Mouse (Mus musculus) layer of hippocampus, adult 9-10 months (tissue): ENCODE measurements at regions not wholly inside any gene's neighbourhood (a gene's known extent, or its start where the extent isn't known, plus 50 kb on each side); places are given as distances from the start of the nearest gene placed in this dataset.
A peak's percentile ranks its signal among the peaks of the same experiment; 100 is the strongest.
"Not testable (repeated sequence)": the region's sequence is repeated elsewhere in the genome, so short reads cannot be mapped to it uniquely, and the experiment has no call there.

Experiments used
- DNase-seq: peaks from one replicate; pipeline ENCODE4 v3.0.0; 2022; ENCODE audit warnings: low spot score

DNA sequence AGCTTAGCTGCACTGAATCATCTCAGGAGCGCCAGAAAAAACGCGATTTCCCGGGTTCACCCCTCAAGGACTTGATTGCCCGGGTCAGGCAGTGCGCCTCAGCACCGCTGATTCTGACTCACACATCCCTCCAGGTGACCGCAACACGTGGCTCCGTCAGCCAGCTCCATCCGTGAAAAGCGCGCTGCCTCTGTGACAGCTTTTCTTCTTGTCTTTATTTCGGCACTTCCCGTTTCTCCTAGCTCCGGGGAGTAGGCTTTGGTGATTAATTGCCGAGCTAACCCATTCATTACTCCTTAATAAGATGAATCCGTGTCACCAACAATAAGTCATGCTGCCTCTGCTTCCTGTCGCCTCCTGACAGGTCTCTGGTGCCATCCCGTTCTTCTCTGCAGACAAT is 108.6 kb downstream of the Katnal1 start:
- no peak for DNase-seq

DNA sequence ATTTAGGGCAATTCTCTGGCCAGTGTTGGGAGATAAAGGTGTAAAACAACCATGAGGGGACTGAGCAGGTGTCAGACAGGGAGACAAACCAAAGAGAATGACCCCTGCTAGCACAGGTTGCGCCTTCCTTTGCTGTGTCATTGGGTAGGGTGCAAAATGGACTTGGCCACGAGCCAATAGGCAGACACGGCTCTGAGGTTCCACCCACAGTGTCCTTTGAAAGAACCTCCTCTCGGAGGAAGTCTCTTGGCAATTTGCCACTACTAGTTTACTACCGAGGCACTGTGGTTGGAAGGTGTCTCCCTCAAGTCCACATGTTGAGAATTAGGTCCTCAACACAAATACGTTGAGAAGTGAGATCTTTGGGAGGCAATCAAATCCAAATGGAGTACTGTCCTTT is 109.7 kb downstream of the Katnal1 start:
- no peak for DNase-seq

DNA sequence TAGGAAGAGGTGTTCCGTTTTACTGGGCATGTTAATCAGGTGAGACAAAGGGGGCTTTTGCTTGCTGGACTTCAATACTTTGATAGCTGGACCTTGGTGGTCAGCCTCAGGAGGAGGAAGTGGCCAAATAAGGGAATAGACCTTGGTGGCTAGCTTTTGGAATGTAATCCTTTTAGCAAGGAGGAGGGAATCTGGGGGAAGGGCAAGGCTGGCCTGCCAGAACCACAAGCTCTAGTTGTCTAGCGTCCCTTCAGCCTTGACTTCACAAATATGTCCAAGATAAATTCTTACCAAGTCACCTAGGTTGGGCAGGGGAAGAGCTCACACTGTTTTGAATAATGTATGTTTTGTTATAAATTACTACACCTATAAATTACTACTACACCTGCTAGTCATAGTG is 110.4 kb downstream of the Katnal1 start:
- DNase-seq = no peak

DNA sequence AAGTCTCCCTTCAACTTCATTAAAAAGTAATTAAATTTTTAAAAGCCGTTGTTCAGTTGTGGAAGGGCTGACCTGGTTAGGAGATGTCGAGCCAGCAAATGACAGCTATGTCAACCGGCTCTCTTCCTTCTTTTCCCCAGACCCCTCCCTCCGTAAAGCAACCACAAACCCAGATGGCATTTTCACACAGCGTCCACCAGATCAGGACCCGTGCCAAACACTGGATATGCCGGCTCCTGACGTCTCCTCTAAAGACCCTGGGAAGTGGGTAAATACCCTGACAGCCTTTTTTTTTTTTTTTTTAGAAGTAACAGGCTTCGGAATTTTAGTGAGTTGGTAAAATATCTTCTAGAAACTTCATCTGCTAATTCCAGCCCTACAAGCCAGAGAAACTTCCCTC is 116.3 kb downstream of the Katnal1 start:
- no peak for DNase-seq

DNA sequence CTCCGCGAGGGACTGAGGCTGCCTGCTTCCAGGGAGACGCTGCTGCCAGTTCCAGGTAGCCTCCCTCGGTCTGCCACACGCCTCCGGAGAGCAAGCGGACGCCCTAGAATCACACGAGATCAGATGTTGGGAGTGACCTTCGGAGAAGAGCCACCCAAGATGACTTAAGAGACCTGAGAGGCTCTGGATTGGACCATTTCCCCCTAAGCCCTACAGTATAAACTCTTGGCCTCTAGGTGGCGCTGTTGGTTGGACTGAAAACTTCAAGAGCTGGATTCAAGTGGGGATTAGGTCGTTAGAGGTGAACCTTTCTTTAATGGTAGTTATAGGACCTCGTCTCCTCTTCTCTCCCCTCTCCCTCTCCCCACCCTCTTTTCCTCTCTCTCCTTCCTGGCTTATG is 117.1 kb downstream of the Katnal1 start:
- DNase-seq = peak; percentile 22

DNA sequence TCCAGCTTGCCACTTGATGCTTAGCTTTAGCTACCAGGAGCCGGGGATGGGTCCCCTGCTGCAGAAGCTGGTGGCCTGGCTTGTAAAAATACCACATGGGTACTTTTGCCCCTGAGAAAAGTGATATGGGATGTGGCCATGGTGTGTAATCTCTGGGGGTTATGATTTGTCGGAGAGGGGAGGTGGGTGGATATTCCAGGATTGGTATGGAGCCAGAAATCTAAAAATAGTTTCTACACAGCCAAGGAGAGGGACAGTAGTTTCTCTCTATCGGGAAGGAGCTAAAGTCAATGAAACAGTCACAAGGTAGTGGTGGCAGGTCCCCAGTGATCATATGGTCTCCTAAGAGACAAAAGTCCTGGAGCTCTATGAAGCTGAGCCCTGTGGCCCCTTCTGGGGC is 119.6 kb downstream of the Katnal1 start:
- DNase-seq = no peak

- no peak for DNase-seq
Observed at GRCm38 (mm10) chr5:148809055-148809454, 120.1 kb downstream of the Katnal1 start.

GRCm38 (mm10) chr5:148808426-148808825 is 120.7 kb downstream of the Katnal1 start:
- DNase-seq = peak; percentile 31

GRCm38 (mm10) chr5:148807612-148808011 is 121.5 kb downstream of the Katnal1 start:
- DNase-seq = no peak

DNA sequence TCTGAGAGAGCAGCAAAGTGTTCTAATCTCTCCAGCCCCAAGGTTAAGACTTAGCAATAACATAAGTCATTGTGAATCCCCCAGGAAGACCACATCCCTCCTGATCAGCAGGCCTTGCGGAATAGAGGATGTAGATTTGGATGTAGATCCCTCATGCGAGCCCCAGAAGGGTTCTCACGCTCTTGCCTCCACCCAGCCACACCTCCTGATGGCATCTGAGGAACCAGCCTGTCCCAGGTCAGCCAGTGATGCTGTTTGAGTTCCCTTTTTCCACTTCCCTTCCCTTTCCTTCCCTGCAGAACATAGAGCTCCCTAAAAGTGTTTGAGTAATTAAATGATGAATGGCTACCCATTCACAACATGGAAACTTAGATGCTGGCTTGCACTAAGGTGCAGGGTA is 124.1 kb downstream of the Katnal1 start:
- no peak for DNase-seq

DNA sequence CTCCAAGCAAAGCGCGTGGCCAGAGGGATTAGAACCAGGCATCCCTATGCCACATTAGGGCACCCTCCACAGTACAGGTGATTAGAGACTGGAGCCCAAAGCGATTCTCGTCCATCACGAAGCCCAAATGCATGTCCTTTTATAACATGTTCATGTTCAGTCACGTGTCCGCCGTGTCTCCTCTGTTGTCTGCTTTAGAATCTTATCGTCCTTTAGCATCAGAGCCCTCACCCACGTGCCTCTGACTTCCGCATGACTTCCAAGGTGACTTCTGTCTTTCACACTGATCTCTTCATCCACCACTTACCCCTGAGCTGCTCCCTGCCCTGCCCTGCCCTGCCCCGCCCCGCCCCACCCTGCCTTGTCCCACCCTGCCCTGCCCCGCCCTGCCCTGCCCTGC is 125.3 kb downstream of the Katnal1 start:
- no peak for DNase-seq

- DNase-seq = no peak
Observed at GRCm38 (mm10) chr5:148802720-148803119, 126.4 kb downstream of the Katnal1 start.

GRCm38 (mm10) chr5:148798541-148798940 is 130.6 kb downstream of the Katnal1 start:
- no peak for DNase-seq

- no peak for DNase-seq
Observed at GRCm38 (mm10) chr5:148796072-148796471, 133.0 kb downstream of the Katnal1 start.

DNA sequence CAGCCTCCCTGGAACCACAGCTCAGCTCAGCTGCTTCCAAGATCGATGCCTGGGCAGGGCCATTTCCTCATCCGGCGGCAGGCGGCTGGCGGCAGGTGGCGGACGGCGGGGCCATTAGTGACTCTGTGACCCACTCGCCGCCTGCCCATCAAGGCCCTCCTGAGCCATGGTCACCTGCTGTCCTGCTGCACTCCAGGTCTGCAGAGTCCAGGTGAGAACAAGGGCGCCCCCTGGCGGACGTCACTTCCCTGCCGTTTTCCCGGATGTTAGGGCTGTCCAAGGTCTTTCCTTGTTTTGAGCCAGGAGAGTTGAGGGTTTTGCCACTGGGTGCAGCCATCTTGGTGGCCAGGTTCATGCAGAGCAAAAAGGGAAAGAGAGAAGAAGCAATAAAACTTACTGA is 134.7 kb downstream of the Katnal1 start:
- DNase-seq = no peak

- DNase-seq = peak; percentile 89
Observed at GRCm38 (mm10) chr5:148792736-148793440, 136.2 kb downstream of the Katnal1 start.

GRCm38 (mm10) chr5:148791651-148792050 is 137.5 kb downstream of the Katnal1 start:
- DNase-seq = no peak

DNA sequence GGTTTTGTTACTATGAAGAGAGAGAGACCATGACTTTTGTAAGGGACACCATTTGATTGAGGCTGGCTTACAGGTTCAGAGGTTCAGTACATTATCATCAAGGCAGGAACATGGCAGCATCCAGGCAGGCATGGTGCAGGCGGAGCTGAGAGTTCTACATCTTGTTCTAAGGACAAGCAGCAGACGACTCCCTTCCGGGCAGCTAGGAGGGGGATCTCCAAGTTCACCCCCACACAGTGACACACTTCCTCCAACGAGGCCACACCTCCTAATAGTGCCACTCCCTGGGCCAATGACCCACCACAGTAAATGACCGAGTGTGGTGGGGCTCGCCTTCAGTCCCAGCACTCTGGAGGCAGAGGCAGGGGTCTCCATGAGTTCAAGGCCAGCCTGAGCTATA is 138.8 kb downstream of the Katnal1 start:
- DNase-seq = not testable (repeated sequence)

DNA sequence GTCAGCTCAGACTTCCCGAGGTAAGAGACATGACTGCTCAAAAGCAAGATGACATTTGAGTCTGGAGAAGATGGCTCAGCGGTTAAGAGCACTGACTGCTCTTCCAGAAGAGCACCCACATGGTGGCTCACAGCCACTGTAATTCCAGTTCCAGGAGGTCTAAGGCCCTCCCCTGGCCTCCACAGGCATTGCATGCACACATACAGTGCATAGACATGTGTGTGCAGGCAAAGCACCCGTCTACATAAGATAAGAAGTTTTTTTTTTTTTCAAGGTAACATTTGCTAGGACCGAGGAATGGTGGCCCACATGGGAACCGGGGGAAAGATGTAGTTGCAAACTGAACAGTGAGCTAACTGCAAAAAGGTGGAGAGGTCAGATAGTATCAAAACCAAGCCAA is 139.3 kb downstream of the Katnal1 start:
- no peak for DNase-seq

GRCm38 (mm10) chr5:148789147-148789566 is 140.0 kb downstream of the Katnal1 start:
- no peak for DNase-seq

DNA sequence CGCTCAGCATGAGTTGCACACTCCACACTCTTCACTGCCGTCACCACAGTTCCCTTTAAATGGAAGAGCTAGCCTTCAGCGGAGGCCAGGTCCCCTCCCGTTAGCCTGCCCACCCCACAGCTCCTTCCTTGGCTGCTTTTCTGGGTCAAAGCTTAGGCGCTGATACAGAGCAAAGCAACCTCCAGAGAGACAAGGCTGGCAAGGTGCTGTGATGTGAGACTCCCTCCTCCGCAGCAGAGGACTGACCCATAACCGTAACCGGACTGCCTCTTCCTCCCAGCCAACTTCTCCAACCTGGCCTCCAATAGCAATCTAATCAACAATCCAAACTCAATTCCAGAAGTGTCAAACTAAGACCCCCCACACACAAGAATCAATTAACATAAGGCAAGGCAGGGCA is 140.4 kb downstream of the Katnal1 start:
- no peak for DNase-seq

GRCm38 (mm10) chr5:148787270-148787669 is 141.8 kb downstream of the Katnal1 start:
- DNase-seq = no peak

GRCm38 (mm10) chr5:148781076-148781475 is 148.0 kb downstream of the Katnal1 start:
- not testable (repeated sequence) for DNase-seq
